Mouse (Mus musculus): ENCODE data around the gene Ip6k2.

Ip6k2 gene

DNA sequence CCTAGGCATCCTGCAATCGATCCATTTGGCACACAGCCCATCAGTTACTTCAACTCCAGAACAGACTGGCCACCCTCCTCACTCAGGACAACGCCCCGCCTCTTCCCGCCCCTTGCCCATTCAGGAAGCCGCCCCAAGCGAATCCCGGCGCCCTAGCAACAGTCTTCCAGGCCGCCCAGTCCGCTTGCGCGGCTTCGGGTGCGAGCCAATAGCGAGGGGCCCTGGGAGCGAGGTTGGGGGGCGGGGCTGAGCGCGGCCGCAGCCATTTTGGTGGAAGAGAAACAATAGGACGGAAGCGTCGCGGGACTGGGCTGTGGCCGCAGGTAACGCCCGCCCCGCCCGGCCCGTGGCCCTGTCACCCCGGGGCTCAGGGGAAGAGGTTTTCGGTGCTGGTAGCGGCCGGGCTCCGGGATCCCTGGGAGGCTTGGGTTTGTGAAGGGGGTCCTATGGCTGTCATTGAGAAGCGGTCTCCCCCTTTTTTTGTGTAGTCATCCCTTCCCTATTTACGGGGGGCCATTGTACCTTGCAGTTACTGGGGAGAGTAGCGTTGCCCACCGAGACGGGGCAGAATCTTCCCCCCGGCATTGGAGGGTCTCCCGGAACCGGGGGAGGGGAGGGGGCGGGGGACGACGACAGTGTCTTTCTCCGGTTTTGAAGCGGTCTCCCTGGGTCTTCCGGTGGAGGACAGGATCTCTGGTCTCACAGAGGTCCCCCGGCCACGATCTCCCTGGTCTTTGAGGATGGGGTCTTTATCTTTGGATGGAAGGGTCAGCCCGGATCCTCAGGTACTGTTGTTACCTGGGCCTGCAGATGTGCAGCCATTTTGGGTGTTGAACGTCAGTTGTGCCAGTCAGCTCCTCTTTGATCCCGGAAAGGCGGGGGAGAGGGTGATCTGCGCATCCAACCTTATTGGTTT, at the start of gene Ip6k2:
Ip6k2 (plus strand) TSS at position 249 of the 916 bp plus-strand sequence.
- DNase-seq (ENCODE audit: low read depth, low spot score), result peak; percentile 96

DNA sequence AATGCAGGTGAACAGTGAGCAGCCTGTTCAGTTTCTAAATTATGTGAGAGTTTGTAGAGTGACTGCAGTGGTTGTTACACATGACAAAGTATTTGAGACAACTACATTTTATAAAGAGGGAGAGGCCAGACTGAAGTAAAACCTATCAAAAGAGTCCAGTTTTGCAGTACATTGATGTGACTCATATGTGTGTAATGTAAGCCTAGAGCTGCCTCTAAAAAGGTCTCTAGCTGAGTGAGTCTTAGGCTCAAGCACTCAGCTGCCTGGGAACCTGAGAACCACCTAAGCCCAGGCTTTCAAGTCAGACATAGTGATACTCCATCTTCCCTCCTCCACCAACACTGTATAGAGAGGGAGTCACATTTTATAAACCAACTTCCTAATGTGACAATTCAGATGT, 49.0 kb upstream of the Ip6k2 start:
- DNase-seq (ENCODE audit: low read depth, low spot score), result no peak

DNA sequence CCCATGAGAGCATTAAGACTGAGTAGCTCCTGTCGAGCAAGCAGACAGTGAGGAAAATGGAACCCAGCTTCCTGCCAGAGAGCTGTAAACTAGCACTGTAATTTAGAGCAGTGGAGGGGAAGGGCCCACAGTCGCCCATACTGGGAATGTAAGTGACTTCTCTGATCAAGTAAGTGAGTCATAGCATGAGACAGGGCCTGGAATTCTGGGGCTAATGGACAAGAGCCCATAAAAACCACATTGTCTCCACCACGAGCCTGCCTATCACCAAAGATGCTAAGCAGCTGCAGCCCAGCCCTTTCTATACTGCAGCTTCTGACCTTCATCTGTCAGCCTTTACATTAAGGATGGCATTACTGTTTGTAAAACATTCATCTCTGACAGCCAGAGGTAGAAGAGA, 44.4 kb upstream of the Ip6k2 start:
- no peak for DNase-seq (ENCODE audit: low read depth, low spot score)

DNA sequence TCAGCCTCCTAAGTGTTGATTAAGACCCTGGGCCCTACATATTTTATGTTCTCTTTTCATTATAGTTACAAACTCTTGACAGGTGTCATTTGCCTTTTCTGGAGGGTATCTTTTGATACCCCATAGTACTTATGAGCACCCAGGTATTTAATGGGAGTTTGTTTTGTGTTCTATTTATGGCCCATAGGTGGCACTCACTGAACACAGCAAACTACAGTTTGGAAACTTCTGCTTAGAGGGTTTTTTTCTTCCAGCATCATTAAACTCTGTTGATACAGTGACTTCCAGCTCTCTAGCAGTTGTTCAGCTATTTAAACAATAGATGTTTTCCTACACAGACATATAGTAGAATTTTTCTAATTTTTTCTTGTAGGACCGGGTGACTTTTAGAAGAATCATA, 43.5 kb upstream of the Ip6k2 start:
- no peak for DNase-seq (ENCODE audit: low read depth, low spot score)

DNA sequence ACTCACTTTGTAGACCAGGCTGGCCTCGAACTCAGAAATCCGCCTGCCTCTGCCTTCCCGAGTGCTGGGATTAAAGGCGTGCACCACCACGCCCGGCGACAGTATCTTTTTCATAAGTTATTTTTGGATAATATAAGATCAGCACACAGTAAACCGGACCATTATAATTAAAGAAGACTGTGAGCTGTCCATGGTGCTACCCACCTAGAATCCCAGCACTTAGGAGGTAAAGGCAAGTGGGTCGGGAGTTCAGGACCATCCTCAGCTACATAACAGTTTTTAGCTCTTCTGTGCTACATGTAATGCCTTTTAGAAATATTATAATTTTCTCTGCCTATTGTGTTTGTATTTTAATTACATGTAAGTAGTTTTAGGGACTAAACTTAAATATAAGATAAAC, 41.5 kb upstream of the Ip6k2 start:
- no peak for DNase-seq (ENCODE audit: low read depth, low spot score)

DNA sequence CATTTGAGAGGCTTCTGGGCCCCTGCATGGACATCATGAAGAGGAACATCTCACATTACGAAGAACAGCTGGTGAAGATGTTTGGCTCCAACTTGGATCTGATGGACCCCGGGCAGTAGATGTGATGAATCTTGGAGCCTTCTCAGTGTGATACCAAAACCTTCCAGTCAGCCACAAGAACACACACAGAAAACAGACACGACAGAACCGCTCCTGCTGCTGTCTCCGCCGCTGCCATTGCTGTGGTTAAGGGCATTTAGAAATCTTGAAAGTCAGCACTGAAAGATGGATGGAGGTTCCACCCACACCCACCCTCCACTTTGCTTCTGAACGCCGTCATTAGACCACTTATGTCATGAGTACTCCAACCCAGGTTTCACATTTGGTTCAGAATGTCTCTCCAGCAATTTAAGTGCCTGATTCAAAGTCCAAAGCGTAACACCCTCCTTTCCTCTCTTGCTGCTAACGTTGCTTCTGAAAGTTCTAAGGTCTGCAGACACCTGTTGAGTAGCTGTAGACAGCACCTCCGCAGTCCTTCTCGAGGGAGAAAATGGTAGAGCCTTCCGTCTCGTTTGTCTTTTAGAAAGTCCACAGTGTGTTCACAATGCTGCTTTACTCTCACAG, 36.6 kb upstream of the Ip6k2 start:
- DNase-seq (ENCODE audit: low read depth, low spot score), result no peak

DNA sequence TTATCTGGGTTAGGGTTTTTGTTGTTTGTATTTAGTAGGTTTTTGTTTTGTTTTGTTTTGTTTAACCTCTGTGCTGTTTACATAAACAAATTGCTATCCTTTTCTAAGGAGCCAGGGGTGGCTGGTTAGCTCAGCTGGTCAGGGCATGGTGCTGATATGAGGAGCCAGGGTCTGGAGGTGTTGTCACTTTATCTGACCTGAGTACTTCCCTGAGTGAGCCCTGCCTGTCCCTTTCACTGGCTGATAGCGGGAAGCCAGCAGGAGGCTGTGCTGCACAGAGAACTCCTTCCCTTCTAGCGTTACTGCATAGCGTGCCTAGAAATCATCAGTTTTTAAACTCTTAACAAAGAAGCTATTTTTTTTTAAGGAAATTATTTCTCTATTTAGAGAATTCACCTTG, 35.9 kb upstream of the Ip6k2 start:
- no peak for DNase-seq (ENCODE audit: low read depth, low spot score)

DNA sequence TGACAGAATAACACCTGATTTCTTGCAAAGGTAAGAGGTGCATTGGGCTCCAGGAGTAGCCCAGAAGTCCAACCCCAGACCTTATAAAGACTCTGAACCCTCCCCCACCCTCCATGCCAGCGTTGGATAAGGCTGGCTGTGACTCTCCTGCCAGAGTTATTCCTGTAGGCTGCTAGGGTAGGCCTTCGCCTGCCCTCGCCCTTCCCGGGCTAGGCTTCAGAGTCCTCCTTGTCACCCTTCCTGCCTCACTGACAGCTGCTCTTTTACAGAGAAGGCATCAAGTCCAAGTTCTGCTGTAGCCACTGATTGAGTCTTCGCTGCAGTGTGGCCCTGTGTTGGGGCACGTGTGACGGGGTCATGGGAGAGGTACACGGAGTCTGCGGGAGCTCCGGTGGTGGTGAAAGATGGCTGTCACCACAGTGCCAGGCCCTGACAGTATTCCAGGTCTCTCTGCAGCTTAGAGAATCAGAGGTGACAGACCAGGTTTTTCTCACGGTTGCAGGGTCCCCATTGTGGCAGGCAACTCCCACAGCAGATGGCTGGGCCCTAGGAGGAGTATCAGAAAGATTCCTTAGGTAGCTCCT, 34.9 kb upstream of the Ip6k2 start:
- no peak for DNase-seq (ENCODE audit: low read depth, low spot score)

DNA sequence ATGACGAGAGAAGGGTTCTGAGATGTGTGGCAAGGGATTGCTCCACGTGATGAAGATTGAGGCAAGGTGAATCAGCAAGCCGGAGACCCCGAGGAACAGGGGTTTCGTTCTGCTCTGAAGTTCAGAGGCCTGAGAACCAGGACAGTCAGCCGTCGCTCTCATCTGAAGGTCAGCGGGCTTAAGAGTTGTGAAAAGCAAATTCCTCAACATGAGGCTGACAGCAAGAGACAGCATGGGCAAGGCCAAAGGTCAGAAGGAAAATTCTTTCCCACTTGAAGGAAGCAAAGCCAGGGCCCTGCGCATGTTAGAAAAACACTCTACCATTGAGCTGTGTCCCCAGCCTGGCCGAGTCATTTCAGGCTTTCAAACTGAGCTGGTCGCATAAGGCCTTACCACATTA, 33.0 kb upstream of the Ip6k2 start:
- DNase-seq (ENCODE audit: low read depth, low spot score), result no peak

DNA sequence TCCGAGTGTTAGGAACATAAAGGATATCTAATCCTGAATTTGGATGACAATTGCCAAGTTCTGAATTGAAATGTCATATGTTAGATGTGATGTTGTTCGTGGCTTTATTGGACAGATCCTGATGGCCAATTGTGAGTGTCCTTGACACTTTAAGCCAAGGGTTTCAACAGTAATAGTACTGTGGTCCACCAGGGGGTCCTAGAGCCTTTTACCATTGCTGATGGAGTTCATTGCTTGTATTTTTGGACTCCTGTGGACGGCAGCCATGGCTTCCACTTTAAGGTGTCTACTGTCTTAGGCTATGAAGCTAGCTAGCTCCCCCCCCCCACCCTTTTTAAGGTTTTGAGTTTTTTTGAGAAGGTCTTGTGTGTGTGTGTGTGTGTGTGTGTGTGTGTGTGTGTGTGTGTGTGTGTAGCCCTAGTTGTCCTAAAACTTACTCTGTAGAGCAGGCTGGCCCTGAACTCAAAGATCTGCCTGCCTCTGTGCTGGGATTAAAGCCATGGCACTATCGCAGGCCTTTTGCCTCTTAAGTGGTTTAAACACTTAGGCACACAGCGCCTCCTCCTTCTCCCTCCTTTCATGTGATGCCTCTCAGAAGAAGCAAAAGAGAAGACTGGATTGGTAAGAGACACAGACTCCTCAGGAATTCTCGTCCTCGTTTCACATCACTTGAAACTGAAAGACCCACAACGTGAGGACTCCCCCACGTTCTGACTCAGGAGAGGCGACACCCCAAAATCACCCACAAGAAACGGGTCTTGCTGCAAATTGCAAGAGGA, 31.3 kb upstream of the Ip6k2 start:
- DNase-seq (ENCODE audit: low read depth, low spot score), result peak; percentile 54

DNA sequence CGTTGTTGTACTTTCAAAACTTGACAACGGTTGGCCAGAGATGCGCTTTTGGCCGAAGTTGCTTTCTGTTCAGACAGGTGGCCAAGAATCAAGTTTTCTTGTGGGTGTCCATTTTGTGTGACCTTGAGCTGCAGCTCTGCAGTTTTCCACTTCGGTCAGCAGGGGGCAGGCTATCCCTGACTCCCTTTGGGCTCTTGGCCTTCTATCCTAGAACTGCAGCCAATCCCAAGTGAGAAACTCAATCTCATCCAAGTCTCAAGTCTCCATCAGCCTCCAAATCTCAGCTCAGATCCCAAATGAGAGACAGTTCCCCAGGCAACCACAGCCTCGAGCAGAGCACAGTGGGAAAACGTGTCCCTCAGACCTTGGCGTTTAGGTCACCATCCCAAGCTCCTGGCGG, 30.3 kb upstream of the Ip6k2 start:
- DNase-seq (ENCODE audit: low read depth, low spot score), result peak; percentile 92

DNA sequence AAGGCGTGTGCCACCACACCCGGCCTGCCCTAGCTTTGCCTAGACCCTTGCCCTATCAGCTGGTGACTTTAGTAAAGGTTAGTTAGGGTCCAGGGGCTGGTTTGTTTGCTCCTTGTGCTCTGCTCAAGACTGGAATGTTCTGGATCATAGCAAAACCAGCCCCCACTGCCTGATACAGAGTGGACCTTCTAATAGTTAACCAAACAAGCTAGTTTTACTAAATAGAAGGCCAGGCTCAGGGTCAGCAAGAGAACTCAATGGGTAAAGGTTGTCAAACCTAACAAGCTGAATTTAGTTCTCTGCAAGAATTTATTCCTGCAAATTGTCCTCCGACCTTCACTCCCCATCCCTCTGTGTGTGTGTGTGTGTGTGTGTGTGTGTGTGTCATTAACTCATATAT, 29.6 kb upstream of the Ip6k2 start:
- DNase-seq (ENCODE audit: low read depth, low spot score), result no peak

DNA sequence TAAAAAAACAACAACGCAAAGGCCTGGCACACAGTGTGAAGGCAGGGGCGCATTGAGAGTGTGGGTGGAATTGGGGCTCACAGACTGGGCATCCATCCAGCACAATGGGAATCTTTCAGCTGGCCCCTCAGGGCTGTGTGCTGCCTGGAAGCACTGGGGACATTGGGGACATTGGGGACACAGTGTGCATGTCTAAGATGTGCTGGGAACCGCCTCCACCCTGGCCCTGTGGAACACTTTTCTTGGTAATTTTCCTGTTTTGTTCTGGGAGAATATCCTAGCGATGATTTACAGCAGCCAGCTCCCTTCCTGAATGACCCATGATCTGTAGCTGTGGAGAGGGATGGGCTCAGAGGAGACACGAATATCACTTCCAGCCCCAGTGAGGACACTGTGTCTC, 29.2 kb upstream of the Ip6k2 start:
- no peak for DNase-seq (ENCODE audit: low read depth, low spot score)

DNA sequence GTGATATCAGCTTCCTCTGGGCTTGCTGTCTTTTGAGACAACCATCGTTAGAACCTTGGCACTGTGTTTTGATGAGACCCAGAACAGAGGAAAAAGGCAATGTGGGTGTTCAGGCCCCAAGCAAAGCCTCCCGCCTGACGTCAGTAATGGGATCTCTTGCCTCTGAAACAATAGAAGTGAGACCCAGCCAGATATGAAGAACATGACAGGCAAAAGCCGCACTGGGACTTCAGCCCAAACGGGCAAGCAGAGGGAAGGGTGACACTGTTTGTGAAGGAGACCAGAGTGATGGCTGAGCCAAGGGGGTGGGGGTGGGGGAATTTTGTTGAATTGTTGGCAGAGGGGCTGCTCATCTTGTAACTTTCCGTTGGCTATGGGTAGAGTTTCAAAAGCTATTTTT, 26.2 kb upstream of the Ip6k2 start:
- no peak for DNase-seq (ENCODE audit: low read depth, low spot score)

DNA sequence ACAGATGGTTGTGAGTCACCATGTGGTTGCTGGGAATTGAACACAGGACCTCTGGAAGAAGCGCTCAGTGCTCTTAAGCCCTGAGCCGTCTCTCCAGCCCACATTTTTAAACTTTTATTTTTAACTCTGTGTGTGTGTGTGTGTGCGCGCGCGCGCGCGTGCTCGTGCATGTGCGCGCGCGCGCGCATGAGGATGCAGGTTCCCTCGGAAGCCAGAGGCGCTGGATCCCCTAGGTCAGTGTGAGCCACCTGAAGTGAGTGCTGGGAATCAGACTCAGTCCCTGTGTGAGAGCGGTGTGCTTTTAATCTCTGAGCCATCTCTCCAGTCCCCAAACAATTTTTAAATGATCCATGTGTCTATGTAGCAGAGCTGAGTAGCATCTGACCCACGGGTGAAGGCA, 24.5 kb upstream of the Ip6k2 start:
- peak; percentile 51 for DNase-seq (ENCODE audit: low read depth, low spot score)

DNA sequence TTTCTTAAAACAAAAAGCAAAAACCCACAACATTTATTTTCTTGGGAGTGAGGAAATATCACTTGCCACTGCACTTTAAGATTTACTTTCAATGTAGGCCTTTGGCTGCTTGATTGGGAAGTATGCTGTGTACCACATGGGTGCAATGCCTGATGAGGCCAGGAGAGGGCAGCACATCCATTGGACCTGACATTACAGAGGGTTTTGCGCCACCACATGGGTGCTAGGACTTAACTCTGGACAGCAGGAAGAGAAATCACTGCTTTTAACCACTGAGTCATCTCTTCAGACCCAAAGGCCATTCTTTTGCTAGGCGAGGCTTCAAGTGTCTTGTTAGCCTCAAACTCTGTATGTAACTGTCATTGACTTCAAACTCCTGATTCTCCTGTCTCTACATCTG, 23.8 kb upstream of the Ip6k2 start:
- DNase-seq (ENCODE audit: low read depth, low spot score), result peak; percentile 96

DNA sequence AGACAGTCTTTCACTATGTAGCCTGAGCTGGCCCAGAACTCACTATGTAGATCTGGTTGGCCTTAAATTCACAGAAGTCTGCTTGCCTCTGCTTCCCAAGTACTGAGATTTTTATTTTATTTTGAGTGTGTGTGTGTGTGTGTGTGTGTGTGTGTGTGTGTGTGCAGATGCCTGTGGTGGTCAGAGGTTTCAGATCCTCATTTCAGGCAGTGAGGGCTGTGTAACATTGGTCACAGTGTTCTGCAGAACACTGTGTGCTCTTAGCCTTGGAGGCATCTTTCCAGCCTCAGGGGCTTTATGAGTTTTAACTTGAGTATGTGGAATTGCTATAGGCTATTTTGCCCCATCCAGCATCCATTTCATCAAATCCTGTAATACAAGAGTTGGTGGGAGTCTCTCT, 22.0 kb upstream of the Ip6k2 start:
- DNase-seq (ENCODE audit: low read depth, low spot score), result no peak

DNA sequence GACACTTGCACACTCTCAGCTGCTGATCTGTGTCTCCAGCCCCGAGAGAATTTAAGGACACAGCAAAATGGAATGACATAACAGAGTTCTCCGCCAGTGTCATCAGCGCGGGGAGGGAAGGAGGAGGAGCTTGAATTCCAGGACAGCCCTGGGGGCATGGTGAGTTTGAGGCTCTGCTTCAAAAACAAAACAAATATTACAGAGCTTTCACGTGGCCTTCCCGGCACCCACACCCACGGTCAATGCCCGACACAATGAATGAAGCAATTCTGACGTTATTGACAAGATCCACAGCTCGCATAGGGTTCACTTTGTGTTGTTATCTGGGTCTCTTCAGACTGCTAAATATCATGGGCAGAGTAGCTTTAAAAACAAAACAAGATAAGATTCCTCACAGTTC, 18.6 kb upstream of the Ip6k2 start:
- DNase-seq (ENCODE audit: low read depth, low spot score), result no peak

DNA sequence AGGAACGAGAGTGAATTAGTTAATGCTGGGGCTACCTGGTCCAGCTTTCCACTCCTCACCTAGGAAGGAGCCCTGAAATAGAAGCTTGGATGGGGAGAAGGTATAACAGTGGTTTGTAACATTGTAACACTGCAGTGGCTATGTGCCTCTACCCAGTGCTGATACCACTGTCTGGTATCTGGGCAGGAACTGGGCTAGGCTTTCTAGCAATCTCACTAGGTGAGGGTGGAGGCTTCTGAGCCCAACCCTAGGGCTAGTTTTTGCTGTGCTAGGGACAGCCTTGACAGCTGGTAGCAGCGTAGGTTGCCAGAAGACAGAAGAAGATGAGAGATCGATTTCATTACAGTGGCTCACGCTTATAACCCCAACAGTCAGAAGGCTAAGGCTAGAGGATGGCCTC, 7.0 kb upstream of the Ip6k2 start:
- DNase-seq (ENCODE audit: low read depth, low spot score), result no peak

DNA sequence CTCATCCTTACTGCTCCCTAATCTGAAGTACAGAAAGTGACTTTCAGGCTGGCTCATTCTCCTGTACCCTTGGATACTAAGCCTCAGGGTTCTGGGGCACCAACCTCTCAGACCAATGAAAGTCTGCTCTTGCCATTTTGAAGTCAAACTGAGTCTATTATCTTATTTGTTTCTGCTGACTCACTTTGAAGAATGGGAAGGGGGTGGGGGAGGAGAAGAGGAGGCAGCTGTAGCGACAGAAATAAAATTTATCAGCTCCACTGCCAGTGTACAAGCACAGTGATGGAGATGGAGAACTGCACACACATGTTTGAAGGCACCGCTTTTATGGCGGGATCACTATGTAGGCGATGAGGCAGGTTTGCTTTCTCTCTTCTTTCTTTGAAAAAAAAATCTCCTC, 6.3 kb upstream of the Ip6k2 start:
- no peak for DNase-seq (ENCODE audit: low read depth, low spot score)

DNA sequence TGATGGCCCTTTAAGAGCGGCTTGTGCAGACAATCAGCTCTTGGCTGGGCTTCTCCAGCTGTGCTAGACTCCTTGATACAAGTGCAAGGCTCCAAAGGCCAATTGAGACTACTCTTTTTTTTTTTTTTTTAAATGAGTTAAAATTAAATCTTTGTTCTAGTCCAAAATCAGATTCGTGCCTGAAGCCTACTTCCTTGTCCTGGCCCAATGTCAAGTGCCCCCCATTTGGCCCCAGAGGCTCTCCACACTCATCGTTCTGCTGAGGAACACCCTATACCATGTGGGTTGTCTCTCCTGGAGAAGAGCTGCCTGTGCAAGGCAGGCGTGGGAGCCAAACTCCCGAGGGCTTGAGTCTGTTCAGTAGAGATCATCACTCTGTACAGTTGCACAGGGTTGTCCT, 2.6 kb upstream of the Ip6k2 start:
- DNase-seq (ENCODE audit: low read depth, low spot score), result no peak

DNA sequence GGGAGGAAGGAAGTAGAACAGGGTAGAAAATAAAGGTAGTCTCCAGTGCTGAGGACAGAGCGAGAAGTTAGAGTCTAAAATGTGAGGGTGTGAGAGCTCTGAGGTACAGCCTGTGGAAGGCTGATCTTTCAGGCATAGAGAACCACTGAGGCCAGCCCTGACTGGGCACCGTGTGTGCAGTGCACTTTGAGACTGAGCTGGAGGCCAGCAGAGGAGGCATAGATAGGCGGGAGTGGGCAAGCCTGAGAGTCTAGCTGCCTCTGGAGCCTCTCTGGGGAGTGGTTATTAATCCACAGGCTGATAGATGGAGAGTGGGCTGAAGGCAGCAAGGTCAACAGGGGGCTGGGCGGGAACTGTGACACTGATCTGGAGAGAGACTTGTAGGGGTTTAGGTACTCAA, 1.7 kb upstream of the Ip6k2 start:
- no peak for DNase-seq (ENCODE audit: low read depth, low spot score)
